Mouse (Mus musculus) erythroblast, adult 5-6 weeks (primary cell): ENCODE results near the gene Cenpt. TPM values are rescaled to one million over a fixed set of nuclear protein-coding genes. Genes with fewer than 3 reads are reported as not detected.

Experiments
- ATAC-seq: replicated peaks from 2 replicates; pipeline ENCODE4 v1.8.0; 2016; ENCODE audit warnings: moderate number of reproducible peaks, mild to moderate bottlenecking, moderate TSS enrichment, inconsistent platforms; ENCODE audit not compliant: poor library complexity, low FRiP score, severe bottlenecking
- total RNA-seq, 2 experiments: library from RNA; stranded (forward) in 1 of 2; stranded (reverse) in 1 of 2; fragments of 150-400 nt in 1 of 2; fragments of 200-764, 138-1000 nt in 1 of 2; gene quantifications; 2 replicates each; pipeline versions ENCODE4 v1.2.3 to v1.2.4; 2015 to 2017; ENCODE audit warnings: low replicate concordance in 2 of 2

The Cenpt gene
- total RNA-seq, 2 experiments from 2014 or later = 11.3 to 13.1 TPM

DNA sequence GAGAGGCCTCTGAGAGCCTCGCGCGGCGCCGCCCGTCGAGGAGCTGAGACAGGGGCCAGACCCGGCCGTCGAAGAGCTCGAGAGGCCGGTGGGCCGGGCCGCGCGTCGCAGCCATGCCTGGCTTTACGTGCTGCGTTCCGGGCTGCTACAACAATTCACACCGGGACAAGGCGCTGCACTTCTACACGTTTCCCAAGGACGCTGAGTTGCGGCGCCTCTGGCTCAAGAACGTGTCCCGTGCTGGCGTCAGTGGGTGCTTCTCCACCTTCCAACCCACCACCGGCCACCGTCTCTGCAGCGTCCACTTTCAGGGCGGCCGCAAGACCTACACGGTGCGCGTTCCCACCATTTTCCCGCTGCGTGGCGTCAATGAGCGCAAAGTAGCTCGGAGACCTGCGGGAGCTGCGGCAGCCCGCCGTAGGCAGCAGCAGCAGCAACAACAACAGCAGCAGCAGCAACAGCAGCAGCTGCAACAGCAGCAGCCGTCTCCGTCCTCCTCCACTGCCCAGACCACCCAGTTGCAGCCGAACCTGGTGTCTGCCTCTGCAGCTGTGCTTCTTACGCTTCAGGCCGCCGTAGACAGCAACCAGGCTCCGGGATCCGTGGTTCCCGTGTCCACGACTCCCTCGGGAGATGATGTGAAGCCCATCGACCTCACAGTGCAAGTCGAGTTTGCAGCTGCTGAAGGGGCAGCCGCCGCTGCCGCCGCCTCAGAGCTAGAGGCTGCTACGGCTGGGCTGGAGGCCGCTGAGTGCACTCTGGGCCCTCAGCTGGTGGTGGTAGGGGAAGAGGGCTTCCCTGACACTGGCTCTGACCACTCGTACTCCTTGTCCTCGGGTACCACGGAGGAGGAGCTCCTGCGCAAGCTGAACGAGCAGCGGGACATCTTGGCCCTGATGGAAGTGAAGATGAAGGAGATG is 2.4 kb upstream of the Cenpt start:
- peak; percentile 4; the same call in 1 of the 2 replicates for ATAC-seq

DNA sequence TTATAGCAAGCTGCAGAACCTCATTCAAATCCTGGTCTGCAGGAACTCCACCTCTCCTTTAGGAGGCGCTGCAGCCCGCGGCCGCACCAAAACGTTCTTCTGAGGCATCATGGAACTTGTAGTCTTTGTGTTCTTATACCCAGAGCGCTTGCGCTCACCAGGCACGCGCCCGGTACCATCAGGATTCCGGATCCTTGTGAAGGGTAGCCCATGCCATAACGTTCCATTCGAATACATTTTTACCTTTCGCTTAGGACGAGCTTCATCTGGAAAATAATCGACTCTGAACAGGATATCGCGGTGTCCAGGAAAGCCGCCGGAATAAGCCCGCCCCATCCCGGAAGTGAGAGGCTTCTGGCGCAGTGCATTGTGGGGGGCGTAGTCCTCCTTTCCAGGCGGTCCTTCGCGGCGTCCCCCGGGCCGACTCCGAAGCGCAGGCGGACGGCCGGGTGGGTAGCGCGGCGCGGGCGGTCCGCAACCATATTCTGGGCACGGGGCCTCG is 1.7 kb upstream of the Cenpt start, which contains the start of gene Thap11:
Gene Thap11 (plus strand): TSS at position 418 of the 502 bp plus-strand sequence.
- peak; percentile 71 for ATAC-seq

DNA sequence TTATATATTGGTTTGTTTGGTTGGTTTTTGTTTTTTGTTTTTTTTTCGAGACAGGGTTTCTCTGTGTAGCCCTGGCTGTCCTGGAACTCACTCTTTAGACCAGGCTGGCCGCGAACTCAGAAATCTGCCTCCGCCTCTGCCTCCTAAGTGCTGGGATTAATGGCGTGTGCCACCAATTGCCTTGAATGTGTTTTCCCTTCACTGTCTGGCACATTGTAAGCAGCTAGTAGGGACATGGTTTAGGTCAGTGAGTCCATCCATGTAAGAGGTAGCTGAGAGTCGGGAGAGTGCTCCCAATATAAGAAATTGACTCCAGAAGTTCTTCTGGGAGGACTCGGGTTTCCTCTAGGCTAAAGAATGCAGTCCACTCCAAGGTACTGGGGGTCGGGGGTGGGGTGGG is 1.2 kb upstream of the Cenpt start:
- ATAC-seq = no peak

DNA sequence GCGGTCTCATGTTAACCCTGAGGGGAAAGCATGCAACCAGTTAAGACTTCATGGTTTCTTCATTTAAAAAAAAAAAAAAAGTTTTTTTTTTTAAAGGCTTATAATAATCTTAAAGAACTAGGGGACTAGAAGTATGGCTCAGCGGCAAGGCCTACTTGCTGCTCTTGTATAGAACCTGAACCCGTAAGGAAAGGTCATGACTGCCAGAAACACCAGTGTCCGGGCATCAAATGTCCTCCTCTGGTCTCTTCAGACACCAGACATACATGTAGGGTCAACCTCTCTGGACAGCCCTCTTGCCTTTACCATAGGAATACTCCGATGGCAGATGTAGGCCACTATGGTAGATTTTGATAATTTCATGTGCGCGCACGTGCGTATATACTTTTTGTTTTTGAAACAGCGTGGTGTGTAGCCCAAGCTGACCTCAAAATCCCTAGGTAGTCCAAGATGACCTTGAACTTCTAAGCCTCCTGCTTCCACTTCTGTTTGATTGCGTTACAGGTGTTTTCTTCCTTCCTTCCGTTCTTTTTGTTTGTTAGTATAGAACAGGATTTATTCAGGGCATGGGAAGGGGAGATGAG is 840 bp downstream of the Cenpt start:
- ATAC-seq = no peak

DNA sequence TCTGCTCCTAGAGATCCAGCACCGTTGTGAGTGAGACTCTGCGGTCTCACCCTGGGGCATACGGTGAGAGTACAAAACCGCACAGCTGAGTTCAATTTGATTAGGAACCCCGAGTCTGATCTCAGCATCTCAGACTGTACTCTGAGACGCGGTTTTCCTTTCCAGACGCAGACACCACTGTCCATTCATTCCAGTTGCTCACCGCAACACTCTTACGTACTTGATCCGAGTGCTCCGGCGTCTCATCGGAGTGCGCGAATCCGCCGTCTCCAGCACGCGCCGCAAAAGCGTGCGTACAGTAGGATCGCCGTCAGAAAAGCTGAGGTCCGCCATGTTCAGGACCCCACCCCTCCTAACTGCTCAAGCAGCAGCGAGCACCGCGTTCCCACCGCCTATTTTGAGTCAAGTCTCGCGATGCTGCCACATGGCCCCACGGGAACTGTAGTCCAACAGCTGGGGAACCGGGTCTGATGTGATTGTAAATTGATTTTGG is 1.4 kb downstream of the Cenpt start:
- peak; percentile 80 for ATAC-seq

DNA sequence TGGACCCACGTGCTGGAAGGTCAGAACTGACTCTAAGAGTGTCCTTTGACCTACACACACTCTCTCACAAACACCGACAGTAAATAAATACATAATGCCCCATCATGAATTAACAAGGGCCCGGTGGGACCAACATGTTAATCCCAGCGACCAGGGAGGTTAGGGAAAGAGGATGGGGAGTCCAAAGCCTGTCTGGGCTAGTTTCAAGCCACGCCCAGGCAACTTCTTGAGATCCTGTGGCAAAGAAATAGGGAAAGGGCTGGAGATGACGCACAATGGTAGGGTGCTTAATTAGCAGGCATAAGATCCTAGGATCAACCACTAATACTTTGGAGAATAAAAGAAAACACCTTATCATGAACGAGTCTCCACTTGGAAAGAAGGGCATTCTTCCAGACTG is 2.5 kb downstream of the Cenpt start:
- ATAC-seq = no peak

DNA sequence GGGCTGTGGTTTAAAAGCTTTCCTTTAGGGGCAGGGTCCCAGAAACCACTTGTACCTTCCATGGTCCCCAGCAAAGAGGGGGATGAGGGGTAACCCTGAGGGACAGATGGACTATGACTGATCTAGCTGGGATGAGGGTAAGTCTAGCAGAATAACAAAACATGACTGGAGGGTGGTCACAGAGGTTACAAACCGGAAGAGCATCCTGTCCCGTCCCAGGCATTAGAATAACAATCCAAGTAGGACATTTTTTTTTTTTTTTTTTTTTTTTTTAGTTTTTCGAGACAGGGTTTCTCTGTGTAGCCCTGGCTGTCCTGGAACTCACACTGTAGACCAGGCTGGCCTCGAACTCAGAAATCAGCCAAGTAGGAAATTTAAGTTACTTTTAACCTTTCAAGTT is 3.1 kb downstream of the Cenpt start:
- no peak for ATAC-seq

DNA sequence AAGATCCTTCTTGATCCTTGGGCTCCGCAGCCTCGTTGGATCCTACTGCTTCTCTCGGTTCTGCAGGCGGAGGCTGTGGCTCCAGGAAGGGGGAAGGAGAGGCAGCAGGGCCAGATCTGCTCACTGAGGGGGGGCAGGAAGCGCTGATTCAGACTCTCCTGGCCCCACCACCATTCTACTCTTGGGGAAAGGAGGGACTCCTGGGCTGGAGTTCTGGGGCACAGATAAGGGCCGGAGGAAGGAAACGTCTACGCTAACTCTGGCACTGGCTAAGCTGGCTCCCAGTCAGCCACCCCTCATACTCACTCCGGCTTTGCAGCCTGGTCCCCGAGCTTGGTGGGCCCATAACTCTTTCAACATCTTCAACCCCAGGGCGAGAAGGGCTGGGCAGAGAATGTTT is 6.4 kb downstream of the Cenpt start:
- no peak for ATAC-seq

DNA sequence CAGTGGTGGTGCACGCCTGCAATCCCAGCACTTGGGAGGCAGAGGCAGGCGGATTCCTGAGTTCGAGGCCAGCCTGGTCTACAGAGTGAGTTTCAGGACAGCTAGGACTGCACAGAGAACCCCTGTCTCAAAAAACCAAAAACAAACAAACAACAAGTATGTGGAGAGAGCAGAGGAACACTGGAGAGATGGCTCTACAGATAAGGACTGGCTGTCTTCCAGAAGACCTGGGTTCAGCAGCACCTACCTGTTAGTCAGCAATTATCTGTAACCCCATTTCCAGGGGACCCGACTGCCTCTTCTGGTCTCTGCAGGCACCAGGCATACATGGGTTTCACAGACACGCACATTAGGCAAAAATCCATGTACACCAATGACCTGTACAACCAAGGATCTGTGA is 13.9 kb downstream of the Cenpt start:
- no peak for ATAC-seq

DNA sequence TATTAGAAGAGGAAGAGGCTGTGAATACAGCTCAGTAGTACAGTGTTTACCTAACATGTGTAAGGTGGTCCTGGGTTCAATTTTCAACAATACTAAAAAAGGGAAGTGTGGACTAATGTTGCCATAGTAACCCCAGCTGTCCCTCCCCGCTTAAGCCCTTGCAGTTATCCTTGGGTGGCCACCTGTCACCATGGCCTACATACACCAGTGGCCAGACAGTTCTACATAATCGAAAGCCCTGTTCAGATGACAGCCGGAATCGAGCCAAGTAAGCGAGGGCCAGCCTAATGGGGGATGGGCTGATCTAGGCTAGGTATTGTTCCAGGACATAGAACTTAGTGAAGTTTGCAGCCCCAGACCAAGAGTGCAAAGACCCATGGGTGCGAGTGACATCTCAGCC is 16.1 kb downstream of the Cenpt start:
- ATAC-seq = no peak

DNA sequence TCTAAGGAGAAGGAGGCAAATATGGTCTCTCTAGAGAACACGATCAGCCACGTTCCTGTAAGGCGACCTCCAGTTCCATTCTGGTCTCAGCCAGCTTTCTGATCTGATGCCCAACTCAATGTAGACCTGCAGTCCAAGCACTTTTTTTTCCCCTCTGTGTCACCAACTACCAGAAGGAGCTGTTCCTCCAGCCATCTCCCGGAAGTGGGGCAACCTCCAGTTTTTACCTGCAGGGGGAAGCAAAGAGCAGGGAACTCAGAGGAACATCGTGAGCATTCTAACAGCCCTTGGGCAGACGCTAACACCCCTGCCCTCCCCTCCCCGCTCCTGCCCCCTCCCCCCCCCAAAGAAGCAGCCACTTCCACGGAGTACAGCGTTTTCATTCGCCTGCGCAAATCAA is 17.8 kb downstream of the Cenpt start:
- peak; percentile 81 for ATAC-seq

DNA sequence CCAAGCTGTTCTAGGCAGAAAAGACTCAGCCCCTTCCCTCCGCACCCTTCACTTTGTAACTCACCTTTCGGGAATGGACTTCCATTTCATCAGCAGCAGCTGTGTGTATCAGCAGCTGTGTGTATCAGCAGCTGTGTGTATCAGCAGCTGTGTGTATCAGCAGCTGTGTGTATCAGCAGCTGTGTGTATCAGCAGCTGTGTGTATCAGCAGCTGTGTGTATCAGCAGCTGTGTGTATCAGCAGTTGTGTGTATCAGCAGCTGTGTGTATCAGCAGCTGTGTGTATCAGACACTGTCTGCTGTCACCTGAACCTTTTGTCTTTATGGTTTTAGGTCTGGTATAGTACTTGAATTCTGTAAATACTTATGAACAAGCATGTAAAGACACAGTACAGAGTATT is 19.3 kb downstream of the Cenpt start:
- ATAC-seq = peak; percentile 55

DNA sequence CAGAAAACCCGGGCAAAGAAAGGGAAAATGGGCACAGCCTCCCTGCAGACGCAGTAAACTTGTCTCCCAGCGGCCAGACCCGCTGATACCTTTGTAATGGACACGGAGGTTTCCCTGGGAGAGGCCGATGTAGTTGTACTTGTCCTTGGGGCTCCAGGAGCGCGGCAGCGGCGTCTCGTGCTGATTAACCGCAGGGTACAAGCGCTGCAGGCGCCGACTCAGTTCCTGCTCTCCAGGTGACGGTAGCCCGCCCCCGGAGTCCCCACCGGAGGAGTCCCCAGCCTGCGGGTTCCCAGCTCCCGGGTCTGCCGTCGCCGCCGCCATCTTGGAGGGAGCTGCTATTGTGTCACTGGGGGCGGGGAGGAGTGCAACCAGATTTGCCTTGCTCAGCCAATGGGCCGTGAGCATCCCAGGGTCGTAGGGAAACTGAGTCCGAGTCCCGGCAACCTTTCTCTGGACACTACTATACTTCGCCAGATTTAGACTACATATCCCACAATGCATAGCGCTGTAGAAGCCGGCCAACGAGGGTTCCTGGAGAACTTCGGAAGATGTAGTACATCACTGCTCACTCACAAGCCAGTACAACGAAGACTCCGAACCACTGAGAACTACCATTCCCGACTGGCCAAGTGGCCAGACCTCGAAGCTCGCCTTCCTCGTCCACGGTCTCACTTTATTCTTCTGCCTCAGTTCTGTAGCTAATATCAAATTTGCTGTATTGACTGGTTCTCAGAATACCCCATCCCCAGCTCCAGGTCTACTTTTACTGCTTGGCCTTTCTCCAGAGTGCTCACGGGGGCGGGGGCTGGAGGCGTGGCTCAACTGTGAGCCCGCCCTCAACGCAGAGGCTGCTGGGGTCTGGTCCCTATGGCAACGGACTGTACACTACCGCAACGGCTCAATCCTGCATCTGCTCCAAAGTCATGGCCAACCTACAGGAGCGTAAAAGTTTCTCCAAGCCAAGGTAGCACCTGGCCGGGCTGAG is 25.9 kb downstream of the Cenpt start, which contains the start of the genes Ranbp10 and Tsnaxip1:
Gene Ranbp10 (minus strand): TSS at position 490 of the 988 bp plus-strand sequence.
Gene Tsnaxip1 (plus strand): TSS at position 871 of the 988 bp plus-strand sequence.
- ATAC-seq = peak; percentile 70

DNA sequence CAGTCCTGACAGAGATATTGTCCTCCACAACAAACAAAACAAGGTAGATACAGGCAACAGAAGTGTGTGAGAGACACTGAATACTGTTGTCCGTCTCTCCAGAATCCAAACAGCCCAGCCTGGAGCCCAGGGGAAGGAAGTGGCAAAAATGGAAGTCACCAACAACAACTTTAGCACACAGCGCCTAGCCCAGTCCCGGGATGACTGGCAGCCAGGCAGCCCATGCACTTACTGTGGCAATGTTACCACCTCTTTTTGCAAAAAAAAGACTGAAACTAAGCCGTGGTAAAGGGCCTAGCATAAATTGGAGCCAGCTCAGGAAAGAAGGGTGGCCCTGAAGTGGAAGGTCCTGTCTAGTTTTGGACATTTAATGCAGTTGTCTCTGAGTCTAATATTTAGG is 26.7 kb downstream of the Cenpt start:
- no peak for ATAC-seq

DNA sequence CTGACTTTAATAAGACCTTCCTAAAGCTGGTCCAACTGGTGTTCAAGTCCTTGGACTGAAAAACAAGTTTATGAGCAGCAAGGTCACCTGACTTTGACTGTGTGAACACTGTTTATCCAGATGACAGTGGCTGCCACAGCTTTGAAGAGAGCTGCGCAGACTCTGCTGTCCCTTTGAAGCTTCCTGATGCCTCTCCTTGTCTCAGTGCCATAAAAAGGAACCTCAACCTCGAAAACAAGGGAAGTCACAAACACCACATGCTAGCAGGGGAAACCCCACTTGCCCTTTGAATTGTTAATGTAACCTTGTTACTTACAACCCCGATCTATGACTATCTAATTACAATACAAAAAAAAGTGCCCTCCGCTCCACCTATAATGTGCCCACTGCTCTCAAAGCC is 27.6 kb downstream of the Cenpt start:
- ATAC-seq = 0 out of 2 replicates have a peak, but pooled peaks have one; percentile 1

DNA sequence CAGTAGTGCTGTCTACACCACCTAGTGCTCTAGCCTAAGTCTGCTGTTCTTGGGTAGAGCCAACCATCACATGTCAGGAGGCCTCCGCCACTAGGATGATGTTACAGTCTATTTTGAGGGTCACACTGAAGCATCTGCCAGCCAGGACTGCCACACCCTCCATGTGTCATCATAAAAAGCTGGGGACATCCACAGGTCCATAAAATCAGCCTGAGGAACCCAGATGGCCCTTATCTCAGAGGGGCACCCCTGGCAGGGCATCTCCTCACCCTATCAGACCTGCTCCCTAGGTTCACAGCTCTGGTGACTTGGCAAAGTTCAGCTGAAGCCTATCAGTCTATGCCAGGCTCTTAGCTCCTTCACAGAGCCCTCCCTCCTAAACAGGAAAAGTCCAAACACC is 32.2 kb downstream of the Cenpt start:
- ATAC-seq = peak; percentile 72

DNA sequence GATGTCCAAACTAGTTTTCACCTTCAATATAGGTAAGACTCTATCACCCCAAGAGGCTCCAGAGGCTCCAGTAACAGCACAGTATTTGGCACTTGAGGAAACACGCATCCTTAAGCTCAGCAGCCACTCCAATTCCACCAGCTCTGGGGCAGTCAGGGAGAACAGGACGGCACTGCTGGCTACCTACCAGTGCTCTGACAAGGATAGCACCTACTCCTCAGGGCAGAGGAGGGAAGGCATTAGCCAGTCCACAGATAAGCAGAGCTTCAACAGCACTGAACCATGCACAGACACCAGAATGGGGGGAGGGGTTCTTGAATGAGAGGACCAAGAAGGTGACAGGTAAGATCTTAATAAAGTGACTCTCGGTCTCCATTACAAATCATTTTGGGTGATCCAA is 33.4 kb downstream of the Cenpt start:
- peak; percentile 22; the same call in 1 of the 2 replicates for ATAC-seq

DNA sequence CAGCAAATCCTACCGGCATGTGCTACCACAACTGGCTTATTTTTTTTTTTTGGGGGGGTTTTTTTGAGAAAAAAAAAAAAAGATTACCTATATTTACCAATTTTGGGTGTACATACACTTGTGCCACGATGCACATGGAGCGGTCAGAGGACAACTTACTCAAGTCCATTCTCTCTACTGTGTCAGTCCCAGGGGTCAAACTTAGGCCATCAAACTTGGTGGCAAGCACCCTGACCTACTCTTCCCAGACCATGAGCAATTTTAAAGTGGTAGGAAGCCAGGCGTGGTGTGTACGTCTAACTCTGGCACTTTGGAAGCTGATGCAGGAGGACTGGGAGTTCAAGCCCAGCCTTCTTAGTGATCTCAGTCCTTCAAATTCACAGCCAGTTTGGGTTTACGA is 39.8 kb downstream of the Cenpt start:
- ATAC-seq = no peak

DNA sequence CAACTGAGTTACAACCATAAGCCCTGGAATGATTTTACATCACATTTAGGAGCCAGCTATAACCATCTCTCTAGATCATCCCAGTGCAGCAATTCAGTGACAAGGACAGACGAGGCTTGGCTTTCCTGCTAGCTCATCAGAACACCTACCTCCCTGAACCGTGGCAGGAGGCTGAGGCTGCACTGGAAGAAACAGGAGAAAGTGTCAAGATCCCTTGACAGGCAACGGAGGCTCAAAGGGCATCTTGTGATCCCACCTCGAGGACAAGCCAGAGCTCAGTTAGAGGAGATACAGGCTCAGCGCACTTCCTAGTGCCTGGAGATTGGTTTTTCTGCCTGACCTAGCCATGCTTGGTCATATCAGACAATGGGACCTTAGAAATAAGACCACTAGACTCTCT is 40.6 kb downstream of the Cenpt start:
- ATAC-seq = no peak
